Mouse (Mus musculus) left cerebral cortex, adult 11 months (tissue): Measurements from ENCODE around the gene Aldh3a1.
A peak's percentile ranks its signal among the peaks of the same experiment; 100 is the strongest.

Experiments
- DNase-seq: peaks from one replicate; pipeline ENCODE4 v3.0.0; 2022; ENCODE audit warnings: low spot score

Aldh3a1 gene

DNA sequence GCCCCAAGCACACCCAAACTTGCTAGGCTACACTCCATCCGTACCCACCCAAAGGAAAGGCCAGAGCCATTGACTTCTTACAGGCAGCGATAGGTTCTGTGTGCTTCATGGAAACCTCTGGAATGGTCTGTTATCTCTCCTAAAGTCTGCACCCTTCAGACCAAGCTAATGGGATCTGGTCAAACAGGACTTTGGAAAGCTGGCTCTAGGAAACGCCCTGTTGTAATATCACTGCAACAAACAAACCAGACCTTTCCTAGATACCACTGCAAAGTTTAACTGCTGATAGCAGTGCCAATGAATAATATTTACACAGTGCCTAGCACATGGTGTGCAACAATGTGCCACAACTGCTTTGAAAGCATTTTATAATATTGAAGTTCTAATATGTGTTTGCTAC, 28.7 kb downstream of the Aldh3a1 start:
- DNase-seq, result no peak

DNA sequence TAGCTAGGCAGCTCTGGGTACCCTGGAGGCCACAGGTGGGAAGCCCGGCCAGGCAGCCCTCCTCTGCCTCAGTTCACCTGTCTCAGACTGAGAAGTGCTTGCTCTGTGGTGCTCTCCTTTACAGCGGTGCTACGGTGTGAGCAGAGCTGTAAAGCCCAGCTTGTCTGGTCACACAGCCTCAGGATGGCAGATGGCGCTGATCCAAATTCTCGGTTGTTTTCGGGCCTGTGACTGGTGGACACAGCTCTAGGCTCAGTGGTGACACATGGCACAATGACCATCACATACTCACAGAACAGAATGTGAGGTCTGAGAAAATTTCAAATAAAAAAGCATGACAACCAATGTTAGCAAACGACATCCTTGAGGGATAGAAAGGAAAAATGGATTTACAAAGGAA, 37.1 kb downstream of the Aldh3a1 start:
- no peak for DNase-seq

DNA sequence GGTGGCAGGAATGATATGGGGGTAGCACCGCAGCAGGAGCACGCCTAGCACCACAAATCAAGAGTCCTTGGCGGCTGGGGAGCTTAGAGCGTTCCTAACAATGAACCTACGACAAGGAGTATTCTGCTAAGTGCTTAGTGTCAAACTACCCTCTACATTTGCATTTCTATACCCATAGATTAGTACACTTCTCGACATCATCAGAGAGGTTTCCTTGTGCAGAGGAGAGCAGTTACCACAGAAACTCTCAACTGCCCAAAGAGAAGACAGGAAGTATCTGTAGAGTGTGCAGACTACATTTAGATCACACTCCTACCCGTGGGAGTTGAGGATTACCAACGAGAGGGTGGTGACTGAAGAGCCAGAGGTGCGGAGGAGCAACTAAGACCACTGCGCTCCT, 44.4 kb downstream of the Aldh3a1 start:
- DNase-seq, result no peak

GRCm38 (mm10) chr11:61252807-61253206, 45.5 kb downstream of the Aldh3a1 start:
- no peak for DNase-seq

DNA sequence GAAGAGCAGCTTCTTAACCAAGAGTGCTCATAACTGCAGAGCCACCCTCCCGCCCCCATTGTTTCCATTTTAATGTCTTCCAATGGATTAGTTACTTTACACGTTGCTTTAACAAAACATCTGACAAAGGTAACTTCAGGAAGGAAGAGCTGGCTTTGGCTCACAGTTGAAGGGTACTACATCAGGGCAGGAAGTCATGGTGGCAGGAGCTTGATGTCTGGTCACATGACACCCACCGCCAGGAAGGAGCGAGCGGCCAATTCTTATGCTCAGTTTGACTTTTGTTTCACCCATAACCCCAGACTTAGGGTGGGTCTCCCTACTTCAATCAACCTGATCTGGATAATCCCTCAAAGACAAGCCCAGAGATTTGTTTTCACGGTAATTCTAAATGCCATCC, 51.8 kb downstream of the Aldh3a1 start:
- no peak for DNase-seq

DNA sequence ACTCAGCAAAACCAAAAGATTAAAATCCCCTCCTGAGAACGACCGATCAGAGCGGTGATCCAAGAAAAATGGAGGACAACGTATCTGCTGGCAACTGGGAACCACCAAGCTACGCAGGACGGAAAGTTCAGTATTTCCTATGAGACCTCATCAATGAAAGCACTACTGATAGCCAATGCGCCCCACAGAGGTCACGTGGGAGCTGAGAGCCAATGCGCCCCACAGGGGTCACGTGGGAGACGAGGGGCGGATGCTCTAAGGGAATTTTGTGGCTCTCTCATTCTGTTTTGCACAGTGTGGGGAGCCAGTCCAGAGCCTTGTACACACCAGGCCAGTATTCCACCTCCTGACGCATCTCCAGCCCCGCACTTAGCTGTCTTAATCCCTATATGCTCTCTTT, 55.2 kb downstream of the Aldh3a1 start:
- DNase-seq, result no peak

DNA sequence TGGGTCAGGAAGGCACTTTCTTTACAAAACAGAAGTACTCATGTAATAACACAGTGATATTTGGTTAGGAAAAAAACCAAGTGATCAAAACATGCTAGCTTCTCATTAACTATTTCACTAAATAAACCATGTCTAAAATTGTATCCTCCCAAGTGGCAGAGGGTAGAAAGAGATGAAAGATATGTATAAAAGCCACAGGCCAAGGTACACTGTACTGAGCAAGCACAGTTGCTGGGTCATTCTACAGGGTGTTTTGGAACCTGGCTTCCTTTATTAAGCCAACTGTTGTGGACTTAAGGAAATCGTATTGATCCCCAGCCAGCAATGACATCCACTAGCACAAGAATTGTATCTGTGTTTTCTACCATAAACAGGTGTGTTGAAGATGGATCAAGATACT, 56.5 kb downstream of the Aldh3a1 start:
- DNase-seq, result no peak

DNA sequence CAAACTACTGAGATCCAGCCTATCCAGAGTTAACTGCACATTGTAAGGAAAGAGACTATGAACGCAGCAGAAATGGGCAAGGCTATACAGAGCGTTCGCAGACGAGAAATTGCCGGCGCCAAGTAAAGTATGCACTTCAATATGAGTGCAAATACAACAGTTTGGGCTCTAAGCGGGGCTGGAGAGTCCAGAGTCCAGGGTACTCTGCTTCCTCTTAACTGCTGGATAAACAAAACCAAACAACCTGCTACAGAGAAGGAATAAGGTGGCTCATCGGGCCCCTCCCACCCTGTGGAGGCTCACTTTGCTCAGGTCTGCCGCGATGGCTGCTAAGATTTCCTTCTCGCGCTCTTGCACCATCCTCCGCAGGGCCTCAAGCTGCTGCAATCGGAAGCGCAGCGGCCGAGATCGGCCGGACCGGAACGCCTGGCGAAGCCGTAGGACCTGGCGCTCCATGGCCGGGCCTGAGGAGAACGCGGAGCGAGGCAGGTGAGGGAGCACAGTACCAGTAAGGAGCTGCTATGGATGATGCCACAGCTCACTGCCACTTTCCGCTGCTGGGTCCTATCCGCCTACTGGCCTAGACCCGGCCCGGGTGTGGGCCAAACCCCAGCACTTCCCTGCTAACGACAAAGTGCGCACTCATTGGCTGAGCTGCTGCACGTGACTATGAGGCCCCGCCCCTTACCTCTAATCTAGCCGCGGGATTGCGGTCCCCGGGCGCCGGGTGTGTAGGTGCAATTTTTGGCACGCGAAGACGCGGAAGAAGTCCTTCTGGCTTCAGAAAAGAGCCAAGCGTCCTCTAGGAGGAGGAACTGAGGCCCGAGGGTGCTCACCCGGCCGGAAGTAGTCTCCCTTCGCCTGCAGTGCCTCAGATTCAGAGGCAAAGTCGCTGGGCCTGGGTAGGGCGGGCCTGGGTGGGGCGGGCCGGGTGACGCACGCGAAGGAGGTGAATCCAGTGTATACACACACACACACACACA, 59.5 kb downstream of the Aldh3a1 start, which contains the start of gene Aldh3a2:
Gene Aldh3a2 (minus strand): TSS at position 914 of the 983 bp plus-strand sequence.
- DNase-seq, result peak; percentile 90
